Mouse (Mus musculus) olfactory bulb, adult 2 months (tissue): ENCODE measurements at regions not wholly inside any gene's neighbourhood (a gene's known extent, or its start where the extent isn't known, plus 50 kb on each side); places are given as distances from the start of the nearest gene placed in this dataset.

ENCODE experiments used
- CTCF ChIP-seq: fragments of 200-500 bp; IDR thresholded peaks from 2 replicates; pipeline ENCODE4 v1.5.1; 2012; ENCODE audit warnings: low read depth, mild to moderate bottlenecking, low read length, moderate library complexity; ENCODE audit not compliant: insufficient read depth
- POLR2A ChIP-seq: fragments of 200-500 bp; IDR thresholded peaks from 2 replicates; pipeline ENCODE4 v1.6.1; 2012; ENCODE audit warnings: mild to moderate bottlenecking, low read depth, low read length, moderate library complexity; ENCODE audit not compliant: insufficient read depth

- TF ChIP-seq POLR2A: no peak
- no peak for TF ChIP-seq CTCF
Measured at GRCm38 (mm10) chr10:106006861-106007260, 165.7 kb upstream of the Mettl25 start.
